Mouse (Mus musculus): ENCODE data around the gene Hpdl.
"Not testable (repeated sequence)": the region's sequence is repeated elsewhere in the genome, so short reads cannot be mapped to it uniquely, and the experiment has no call there.

- not testable (repeated sequence) for TF ChIP-seq CTCF (IDR thresholded peaks at IDR 0.05; ENCODE audit: extremely low read depth, insufficient read length, insufficient replicate concordance, low read depth, low read length); POLR2A (IDR thresholded peaks at IDR 0.05; ENCODE audit: low read depth, low read length)
Measured at GRCm38 (mm10) chr4:116840096-116840495, 18.6 kb upstream of the Hpdl start.

Data from small intestine, adult 2 months (tissue).